Mouse (Mus musculus) liver (tissue): ENCODE measurements around the gene Olfr157.

Source experiments
- DNase-seq: peaks from one replicate; pipeline ENCODE4 v3.0.0-alpha.2; 2020; ENCODE audit warnings: mixed read lengths

Olfr157 gene

GRCm38 (mm10) chr4:43840101-43840500 lies at the start of gene Olfr157:
TSS of gene Olfr157 (minus strand) at chr4:43840201.
- DNase-seq: no peak

DNA sequence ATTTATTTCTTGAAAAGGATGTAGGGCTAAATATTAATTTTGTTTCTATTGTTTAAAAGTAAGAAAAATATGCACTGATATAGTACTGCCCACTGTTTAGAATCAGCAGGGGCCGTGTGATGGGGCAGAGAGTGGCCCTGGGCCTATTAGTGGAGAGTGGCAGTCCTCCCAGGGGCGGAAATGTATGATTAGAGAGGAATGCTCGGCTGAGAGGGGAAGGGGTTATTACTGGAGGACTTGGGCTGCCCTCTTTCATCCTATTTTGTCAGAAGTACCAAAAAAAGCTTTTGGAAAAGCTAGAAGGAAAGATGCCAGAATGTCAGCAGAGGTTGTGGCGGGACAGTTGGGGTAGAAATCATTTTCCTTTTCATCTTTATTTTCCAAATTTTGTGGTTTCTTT lies 44.2 kb upstream of the Olfr157 start:
- DNase-seq: no peak

- no peak for DNase-seq
Observed at GRCm38 (mm10) chr4:43879566-43879965, 39.6 kb upstream of the Olfr157 start.

- DNase-seq: no peak
Observed at GRCm38 (mm10) chr4:43878121-43878776, 38.2 kb upstream of the Olfr157 start.

DNA sequence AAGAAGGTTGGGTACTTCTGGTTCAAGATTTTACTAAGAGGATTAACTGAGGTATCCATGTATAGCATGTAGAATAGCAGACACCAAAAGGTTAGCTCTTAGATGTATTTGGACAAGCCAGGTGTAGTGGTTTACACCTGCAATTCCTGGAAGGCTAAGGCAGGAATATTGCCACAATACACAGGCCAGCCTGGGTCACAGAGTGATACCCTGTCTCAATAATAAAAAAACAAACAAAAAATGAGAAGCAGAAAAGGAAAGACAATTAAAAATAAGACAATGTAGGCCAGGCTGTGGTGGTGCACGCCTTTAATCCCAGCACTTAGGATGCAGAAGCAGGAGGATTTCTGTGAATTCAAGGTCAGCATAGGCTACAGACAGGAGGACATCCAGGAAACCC lies 37.2 kb upstream of the Olfr157 start:
- no peak for DNase-seq

DNA sequence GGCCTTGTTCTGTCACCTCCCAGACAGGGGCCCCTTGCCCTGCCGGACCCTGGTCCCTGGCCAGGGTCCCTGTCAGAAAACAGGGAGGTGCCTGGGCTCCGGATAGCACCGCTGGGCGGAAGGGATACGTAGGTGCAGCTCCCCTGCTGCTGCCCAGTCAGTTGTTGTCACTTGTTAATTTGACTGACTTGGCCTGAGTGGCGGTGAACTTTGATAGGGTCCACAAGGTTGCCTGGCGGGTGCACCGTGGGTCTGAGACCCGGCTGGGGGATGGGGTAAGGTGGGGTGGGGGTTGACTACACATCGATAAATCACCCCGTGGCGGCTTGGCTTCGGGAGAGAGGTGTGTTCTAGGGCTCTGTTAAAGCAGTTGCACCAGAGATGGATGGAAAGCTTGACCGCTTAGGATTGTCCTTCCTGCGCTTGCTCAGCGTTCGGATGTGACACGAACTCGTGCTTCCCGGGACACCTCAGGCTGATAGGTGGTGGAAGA lies 36.0 kb upstream of the Olfr157 start:
- peak; percentile 8 for DNase-seq

GRCm38 (mm10) chr4:43875160-43875918 lies 35.3 kb upstream of the Olfr157 start, which contains the start of gene Reck:
TSS of gene Reck (plus strand) at chr4:43875530.
- peak; percentile 85 for DNase-seq

DNA sequence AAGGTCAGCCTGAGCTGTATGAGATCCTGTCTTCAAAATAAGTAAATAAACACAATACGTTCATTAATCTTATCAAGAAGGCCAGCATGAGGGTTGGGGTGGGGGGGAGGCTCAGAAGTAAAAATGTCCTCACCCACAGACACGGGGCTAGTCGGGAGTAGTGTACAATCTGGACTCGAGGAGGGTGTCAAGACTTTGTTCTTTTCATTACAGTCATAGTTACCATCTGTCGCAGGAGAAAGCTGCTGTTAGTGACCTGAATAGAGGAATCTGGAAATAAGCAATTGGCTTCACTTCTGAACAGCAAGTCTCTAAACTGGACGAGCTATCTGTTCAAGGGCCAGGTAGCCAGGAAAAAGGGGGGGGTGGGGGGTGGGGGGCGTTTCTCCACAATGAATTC lies 34.5 kb upstream of the Olfr157 start:
- no peak for DNase-seq

GRCm38 (mm10) chr4:43869821-43870220 lies 29.8 kb upstream of the Olfr157 start:
- DNase-seq: no peak

GRCm38 (mm10) chr4:43863298-43863697 lies 23.3 kb upstream of the Olfr157 start:
- DNase-seq: no peak

GRCm38 (mm10) chr4:43860744-43861519 lies 20.9 kb upstream of the Olfr157 start:
- DNase-seq: peak; percentile 60

- no peak for DNase-seq
Observed at GRCm38 (mm10) chr4:43859886-43860285, 19.9 kb upstream of the Olfr157 start.

GRCm38 (mm10) chr4:43854101-43854500 lies 14.1 kb upstream of the Olfr157 start:
- no peak for DNase-seq

GRCm38 (mm10) chr4:43851265-43851664 lies 11.3 kb upstream of the Olfr157 start, which contains the start of gene Olfr155:
TSS of gene Olfr155 (plus strand) at chr4:43851565.
- no peak for DNase-seq

- DNase-seq: no peak
Observed at GRCm38 (mm10) chr4:43838326-43838725, 1.7 kb downstream of the Olfr157 start.

DNA sequence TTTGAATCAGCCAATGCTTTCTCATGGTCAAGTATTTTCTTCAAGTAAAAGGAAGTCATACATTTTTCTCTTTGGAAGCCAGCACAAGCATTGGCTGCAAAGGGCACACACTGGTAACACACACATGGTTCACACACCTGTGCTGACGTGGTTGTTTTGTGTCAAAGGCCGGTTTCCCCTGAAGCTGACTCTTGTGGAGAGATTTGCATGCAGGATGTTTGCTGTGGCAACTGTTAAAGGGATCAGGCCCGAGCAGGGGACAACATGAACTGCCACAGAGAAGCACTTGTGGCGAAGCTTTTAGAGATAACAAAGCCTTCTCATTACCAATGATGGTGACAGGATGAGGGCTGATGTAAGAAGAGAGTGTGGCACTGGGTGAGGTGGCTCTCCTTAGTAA lies 5.3 kb downstream of the Olfr157 start:
- no peak for DNase-seq

GRCm38 (mm10) chr4:43833752-43834151 lies 6.2 kb downstream of the Olfr157 start:
- no peak for DNase-seq

- no peak for DNase-seq
Observed at GRCm38 (mm10) chr4:43832031-43832430, 8.0 kb downstream of the Olfr157 start.

DNA sequence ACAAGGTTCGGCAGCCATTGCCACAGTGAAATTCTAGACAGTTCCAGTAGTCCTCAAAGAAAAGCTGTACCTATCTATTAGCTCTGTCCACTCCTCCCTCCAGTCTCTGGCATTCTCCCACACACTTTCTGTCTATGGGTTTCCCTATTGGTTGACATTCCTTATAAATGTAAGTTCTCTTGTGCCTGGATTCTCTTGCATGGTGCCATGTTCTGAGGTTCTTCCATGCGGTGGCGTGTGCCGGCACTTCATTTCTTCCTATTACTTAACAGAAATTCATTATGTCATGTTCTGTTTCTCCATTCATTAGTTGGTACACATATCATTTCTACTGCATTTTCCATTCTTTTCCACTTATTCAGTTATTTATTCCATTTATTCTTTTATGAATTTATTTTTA lies 11.2 kb downstream of the Olfr157 start:
- no peak for DNase-seq

GRCm38 (mm10) chr4:43823845-43824337 lies 16.1 kb downstream of the Olfr157 start, which contains the start of gene Olfr156:
TSS of gene Olfr156 (minus strand) at chr4:43823895.
- peak; percentile 15 for DNase-seq

GRCm38 (mm10) chr4:43822896-43823550 lies 17.0 kb downstream of the Olfr157 start:
- no peak for DNase-seq

DNA sequence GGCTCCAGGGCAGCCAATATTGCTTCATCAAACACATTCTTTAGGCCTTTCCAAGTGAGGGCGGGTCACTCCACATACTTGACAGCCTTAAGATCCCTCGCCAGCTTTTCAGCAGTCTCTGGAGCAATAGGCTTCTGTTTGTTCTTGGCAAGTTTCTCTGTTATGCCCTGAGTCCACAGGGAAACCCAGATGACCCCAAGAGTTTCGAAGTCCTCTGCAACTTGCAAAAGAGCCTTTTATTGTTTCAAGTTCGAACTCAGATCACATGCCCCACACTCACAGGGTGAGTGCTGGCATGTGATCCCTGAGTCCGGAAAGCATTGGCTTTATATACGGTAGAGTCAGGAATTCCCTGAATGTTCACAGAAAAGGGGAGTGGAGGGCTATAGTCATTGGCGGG lies 41.1 kb downstream of the Olfr157 start:
- DNase-seq: no peak
